Mouse (Mus musculus) kidney, adult 18-20 months (tissue): ENCODE measurements at regions not wholly inside any gene's neighbourhood (a gene's known extent, or its start where the extent isn't known, plus 50 kb on each side); places are given as distances from the start of the nearest gene placed in this dataset.
"Not testable (repeated sequence)": the region's sequence is repeated elsewhere in the genome, so short reads cannot be mapped to it uniquely, and the experiment has no call there.

Experiments used
- DNase-seq: peaks from one replicate; pipeline ENCODE4 v3.0.0; 2021

DNA sequence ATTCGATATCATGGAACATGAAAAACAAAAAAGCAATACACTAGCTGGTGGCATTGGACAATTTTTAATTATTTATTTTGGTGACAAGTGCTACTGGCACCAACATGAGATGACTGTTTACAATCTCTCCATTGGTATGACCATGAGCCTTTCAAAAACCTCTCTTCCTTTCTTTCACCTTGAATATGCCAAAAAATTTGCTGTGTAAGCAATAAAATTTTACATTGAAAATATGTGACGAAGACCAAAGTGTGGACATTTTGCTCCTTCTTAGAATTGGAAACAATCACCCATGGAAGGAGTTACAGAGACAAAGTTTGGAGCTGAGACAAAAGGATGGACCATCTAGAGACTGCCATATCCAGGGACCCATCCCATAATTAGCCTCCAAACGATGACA, 83.4 kb upstream of the Gm49339 start:
- DNase-seq, result not testable (repeated sequence)

- DNase-seq, result peak; percentile 56
These were observed 75.3 kb upstream of the Gm49339 start for GRCm38 (mm10) chr10:51405141-51405540.

- DNase-seq, result no peak
These were observed 67.6 kb upstream of the Gm49339 start for GRCm38 (mm10) chr10:51412795-51413194.

DNA sequence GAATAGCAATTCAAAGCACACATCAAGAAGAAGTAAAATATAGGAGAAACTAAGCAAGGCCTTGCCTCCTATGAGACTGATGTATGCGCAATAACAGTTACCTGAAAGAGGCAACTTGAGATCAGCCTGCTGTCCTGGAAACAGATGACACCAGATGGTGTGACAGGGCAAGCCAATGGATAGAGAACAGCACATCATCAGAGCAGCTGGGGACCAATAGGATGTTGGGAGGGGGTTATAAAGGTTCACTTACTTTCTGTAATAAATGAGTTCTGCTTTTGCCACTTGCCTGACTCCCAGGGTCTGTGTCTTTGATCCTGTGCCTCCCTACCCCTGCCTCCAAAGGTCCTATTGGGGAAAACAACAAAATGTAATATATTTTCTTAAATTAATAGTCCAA, 65.9 kb upstream of the Gm49339 start:
- DNase-seq, result no peak

DNA sequence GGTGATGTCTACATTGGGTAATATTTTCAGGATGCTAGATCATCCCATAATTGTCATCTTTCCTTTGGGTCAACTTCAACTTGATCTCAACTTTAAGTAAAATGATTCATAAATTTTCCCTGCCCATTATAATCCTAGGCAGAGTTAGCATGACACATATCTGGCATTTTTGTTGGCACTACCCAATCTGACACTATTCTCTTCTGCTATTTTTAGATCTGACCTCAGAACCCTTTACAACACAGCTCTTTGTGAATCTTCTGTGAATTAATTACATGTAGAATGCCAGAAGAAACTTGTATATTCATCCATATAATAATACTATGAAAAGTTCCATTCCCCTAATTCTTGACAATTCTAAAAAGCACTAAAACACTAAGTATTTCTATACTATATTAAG, 63.7 kb upstream of the Gm49339 start:
- DNase-seq, result no peak

GRCm38 (mm10) chr10:51417221-51417911, 63.0 kb upstream of the Gm49339 start:
- no peak for DNase-seq

DNA sequence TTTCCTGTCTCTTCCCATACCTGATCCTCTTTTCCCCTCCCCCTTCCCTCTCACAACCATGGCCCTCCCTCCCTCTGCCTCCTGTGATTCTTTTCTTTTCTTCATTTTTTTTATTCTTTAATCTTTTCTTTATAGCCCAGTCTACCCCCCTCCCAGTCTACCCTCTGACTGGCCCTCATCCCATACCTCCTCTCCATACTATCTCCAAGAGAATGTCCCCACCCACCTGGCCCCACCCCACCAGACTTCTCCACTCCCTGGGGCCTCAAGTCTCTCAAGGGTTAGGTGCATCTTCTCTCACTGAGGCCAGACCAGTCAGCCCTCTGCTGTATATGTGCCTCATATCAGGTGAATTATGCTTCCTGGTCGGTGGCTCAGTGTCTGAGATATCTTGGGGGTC, 61.9 kb upstream of the Gm49339 start:
- no peak for DNase-seq

DNA sequence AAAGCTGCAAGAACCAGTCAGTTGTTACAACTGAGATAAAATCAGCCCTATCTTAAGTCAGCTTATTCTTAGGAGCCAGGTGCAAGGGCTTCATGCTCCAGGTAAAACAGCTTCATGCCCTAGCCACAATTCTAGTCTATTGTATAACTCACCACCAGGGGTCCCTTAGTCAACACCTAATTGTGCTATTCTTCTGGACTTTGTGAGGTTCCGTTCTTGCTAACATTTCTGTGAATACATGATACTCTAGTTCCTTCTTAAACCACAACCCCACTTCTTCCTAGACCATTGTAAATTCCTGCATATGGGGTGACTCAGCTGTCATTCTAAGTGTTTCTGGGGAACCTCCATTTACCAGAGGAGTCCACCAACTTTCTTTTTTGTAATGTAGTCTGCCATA, 57.9 kb upstream of the Gm49339 start:
- DNase-seq, result no peak
